Mouse (Mus musculus) kidney, postnatal 4 days (tissue): ENCODE data around the gene Ahnak.
"Not testable (repeated sequence)": the region's sequence is repeated elsewhere in the genome, so short reads cannot be mapped to it uniquely, and the experiment has no call there.

Experiments
- DNase-seq, 2 experiments: peaks; one replicate each; pipeline ENCODE4 v3.0.0; 2021; ENCODE audit warnings: mixed read lengths in 2 of 2

Ahnak gene

DNA sequence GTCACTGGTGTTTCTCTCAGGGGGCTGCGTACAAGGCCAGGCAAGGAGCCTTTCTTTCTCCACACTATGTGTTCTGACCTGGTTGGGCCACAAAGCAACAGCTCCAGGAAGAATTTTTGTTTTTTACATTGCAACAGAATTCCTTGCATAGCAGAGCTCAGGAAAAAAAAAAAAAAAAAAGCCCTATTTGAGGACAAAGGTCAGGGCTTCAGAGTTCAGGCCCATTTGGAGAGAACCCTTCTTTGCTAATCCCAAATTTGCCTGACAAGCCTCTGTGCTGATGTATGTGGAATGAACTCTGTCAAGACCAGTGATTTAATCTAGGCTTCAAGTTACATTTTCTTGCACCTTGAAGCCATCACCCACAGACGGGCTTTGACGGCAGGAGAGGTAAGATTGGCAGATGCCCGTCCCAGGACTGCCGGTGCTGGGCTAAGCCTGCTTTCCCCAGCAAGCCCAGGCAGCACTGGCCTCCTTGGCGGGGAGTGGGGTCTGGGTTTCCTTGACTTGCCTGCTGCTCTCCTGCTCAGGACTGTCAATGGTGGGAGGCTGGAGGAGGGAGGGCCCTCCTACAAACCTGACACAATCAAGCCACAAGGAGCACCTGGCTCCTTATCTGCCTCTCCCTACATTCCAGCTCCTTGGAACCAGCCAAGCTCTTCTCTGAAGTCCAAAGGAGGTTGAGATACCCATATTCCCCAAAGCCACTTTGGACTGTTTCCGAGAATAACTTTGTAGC lies 58.3 kb downstream of the Ahnak start:
- DNase-seq = peak in 1 of 2 experiments; percentile 23

DNA sequence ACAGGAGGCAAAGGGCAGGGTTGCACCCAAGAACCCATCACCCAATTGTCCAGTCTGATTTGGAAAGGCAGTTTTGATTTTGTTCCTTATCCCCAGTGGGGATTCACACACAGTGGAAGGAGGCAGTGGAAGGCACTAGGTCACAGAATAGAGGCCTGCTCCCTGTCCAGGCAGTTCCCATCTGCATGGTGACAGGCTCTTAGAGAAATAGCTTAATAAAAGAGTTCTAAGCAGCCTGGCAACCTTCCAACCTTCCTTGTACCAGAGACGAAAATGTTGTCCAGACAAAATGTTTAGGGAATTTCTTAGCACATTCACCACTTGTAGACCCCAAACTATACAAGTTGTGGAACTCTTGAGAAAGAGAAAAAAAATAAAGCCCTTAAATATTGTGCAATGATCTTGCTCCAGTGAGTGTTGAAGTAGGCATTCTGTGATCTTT lies 58.9 kb downstream of the Ahnak start:
- DNase-seq = peak in 1 of 2 experiments; percentile 14

DNA sequence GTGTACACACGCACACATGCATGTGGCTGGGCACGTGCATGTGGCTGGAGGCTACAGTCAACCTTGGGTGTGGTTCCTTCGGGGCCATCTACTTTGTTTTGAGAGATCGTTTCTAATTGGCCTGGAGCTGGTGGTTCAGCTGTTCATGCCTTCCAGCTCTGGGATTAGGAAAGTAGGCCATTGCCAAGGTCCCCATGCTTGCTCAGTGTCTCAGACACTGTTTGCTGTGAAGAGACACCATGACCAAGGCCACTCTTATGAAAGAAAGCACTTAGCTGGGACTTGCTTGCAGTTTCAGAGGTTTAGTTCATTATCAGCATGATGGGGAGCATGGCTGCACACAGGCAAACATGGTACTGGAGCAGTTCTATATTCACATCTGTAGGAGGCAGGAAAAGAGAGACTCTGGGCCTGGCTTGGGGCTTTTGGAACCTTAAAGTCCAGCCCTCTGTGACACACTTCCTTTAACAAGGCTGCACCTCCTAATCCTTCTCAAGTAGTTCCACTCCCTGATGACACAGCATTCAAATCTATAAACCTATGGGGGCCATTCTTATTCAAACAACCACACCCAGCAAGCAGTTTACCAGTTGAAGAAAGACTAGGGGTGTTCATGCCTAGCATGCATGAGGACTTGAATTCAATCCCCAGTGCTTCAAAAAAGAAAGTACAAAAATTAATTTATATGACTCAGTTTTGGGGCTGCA lies 60.0 kb downstream of the Ahnak start:
- no peak for DNase-seq

DNA sequence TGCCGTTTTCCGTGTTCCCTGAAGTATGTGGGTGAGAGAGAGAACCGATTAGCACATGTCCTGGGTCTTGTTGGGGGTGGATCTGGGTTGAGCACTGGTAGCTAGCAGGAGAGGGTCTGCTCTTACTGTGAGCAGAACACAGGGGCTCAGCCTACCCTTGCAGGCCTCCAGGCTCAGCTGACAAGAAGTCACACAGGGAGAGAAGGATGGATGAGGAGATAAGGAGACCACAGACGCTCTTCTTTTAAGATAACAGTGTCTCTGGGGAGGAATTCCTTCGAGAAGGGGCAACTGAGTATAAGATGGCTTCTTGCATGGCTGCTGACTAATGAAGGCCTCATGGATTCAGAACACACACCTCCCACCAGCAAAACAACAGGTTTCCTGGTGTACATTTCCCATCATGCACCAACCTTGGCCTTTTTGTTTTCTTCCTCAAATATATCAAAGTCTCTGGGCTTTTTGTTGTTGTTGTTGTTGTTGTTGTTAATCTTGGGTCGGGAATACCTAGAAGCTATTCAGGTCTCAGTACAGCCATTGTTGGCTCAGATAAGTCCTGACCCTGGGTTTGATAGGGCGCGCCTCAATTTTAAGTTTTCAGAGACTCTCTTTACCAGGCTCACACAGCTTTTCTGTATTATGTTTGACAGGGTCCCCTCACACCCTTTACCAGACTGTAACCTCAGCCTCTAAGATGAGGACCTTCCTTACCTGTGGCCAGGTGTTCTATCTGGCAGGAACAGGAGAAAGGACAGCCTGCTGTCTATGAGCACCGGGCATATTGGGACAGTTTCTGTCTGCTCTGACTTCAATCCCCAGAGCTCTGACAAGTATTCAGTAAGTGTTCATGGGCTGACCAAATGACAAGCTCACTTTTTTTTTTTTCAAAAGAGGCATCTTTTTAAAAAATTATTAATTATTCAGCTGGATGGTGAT lies 61.5 kb downstream of the Ahnak start:
- DNase-seq = no peak

DNA sequence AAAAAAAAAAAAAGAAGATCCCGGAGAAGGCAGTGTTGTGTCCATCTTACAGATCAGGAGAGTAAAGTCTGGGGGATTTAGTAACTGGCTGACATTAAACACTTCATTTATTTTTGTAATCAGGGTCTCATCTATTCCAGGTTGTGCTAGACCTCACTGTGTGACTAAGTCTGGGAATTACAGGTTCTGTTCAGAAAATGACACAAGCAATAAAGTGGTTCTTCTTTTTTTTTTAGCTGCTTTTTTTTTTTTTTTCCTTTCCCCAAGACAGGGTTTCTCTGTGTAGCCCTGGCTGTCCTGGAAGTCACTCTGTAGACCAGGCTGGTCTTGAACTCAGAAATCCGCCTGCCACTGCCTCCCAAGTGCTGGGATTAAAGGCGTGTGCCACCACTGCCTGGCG lies 62.9 kb downstream of the Ahnak start:
- DNase-seq = not testable (repeated sequence)

DNA sequence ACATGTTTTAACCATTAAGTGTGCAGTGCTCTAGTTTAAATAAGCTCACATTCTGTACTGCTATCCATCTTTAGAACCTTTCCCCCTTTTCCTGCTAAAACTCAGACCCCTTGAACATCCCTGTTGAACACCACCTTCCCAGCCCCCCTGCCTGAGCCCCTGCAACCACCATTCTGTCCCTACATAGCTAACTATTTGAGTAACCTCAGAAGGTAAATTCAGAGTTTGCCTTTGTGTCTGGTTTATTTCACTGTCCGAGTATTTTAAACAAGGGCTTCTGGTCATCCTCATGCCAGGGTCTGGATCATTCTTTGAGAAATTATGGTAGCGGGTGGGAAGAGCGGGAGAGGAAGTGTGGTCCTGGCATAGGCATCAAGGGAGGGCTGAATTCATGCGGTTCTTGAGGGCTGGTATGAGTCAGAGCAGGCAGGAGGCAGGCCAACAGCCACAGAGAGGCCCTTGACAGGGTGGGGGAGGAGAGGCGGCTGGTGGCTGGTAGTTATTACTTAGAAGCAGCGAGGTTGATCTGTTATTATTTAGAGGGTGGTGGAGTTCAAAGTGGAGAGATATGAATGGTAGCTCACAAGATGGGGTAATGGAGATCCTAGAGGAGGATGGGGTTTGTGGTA lies 63.8 kb downstream of the Ahnak start:
- DNase-seq = peak in 1 of 2 experiments; percentile 48

DNA sequence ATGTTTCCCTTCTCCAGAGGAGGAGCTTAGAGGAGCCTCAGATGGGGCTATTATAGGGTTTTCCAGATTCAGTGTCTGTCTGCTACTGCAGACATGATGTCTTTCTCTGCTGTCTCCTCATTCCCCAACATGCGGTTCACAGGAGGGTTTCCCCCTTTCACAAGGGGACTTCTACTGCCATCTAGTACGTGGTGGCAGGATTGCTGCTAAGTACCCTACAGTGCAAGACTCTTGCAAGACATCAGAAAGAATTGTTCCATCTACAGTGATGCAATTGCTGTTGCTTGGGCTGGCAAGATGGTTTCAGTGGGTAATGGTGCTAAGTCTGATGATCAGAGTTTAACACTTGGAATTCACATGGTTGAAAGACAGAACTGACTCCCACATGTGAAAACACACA lies 66.1 kb downstream of the Ahnak start:
- peak in 1 of 2 experiments; percentile 29 for DNase-seq

DNA sequence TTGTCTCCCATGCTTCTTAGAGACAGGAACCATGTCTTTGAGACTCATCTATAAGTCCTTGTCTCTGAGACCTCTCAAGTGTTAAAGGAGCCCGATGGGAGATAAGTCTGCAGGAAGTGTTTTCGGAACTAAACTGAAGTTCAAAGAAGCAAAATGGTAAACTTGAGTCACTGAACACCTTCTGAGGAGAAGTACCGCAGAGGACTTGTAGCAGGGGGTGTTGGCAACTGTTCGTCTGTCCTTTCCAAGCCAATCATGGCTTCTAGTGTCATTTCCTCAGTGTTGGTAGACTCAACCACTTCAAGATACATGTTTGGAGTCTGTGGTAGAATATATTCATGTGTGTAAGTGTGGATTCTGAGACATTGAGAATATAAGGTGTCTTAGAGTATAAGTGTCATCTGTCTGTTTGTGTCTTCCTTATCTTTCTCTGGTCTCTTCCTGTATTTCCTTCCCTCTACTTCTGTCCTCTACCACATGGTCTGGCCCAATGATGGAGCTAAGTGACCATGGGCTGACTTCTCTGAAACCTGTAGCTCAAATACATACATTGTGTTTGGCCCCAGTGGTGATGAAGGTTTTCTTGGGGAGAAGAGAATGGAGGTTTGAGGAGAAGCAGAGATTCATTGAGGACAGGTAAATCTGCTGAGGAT lies 66.7 kb downstream of the Ahnak start:
- no peak for DNase-seq

DNA sequence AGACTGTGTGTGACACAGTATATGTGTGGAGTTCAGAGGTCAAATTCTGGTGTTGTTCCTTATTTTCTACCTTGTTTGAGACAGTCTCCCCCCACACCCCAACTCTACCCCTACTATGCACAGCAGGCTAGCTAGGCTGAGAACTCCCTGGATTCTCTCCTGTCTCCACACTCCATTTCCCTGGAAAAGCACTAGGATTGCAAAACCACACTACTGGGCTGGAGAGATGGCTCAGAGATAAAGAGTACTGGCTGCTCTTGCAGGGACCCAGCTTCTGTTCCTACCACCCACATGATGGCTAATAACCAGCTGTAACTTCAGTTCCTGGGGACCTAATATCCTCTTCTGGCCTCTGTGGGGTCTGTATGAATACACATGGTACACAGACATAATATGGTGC lies 68.6 kb downstream of the Ahnak start:
- DNase-seq = no peak

DNA sequence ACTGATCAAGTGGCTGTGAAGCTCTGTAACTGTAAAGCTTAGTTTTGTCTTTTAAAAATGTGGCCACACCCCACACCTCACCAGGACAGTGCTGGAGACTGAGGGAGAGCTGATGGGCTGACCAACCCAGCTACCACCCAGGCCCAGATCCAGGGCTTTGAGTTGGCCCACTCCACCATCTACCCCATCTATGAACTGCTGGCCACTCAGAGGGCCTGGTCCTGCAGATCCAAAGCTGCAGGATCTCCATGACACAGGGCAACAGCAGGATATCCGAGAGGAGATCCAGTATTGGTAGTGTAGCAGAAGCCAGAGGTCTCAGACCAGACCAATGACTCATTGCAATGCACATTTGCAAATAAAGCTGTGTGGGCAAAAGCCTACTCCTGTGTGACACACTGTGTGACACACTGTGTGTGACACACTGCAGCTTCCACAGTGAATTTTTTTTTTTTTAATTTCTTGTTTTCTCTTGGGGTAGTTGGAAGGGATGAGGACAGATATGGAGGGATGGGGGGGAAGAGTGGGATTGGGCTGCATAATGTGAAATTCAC lies 69.3 kb downstream of the Ahnak start:
- DNase-seq = no peak

DNA sequence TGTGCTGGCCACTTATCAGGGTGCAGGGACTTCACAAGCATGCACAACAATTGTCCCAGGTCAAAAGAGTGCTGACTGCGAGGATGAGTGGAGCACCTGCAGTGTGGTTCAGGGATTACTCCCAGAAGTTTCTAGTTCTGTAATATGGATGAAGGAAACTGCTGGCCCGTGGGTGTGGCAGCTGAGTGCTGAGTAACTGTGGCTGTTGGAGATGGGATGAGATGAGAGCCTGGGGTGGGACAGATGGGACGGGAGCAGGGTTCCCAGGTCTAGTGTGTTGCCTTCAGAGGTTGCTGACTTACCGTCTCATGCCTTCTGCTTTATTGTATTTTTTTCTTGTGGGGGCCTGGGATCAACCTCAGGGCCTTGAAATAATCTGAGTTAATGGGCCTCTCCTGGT lies 69.9 kb downstream of the Ahnak start:
- no peak for DNase-seq

DNA sequence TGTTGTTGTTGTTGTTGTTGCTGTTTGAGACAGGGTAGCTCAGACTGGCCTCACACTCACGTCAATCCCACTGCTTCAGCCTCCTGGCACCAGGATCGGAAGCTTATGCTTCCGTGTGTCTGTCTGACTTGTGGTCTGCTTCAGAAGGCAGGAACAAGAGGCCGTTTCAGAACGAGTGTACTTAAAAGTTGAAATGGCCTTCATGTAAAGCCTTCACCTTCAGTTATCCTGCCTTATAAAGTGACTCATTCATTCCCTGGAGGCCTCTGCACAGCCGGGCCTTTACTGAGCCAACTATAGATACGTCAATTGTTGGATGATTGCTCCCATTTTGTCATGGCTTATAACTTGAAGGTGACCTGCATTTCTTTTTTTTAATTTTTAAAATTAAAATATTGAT lies 70.3 kb downstream of the Ahnak start:
- DNase-seq = no peak

DNA sequence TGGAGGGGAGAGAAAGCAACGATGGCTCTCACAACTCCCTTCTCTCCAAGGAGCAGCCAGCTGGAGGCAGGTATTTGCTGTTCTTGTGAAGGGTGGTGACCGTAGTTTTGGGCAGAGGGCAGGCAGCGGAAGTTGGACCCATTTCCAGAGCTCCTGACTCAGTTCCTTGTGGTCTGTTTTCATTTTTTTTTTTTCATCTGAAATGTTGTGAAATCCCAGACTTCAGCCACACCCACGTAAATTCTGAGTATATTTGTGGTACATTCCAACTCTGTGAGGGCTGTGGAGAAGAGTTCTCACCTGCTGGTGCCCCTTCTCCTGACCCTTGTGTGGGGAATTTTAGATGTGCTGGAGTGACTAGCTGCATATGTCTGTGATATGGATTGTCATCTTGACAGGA lies 71.0 kb downstream of the Ahnak start:
- DNase-seq = no peak

DNA sequence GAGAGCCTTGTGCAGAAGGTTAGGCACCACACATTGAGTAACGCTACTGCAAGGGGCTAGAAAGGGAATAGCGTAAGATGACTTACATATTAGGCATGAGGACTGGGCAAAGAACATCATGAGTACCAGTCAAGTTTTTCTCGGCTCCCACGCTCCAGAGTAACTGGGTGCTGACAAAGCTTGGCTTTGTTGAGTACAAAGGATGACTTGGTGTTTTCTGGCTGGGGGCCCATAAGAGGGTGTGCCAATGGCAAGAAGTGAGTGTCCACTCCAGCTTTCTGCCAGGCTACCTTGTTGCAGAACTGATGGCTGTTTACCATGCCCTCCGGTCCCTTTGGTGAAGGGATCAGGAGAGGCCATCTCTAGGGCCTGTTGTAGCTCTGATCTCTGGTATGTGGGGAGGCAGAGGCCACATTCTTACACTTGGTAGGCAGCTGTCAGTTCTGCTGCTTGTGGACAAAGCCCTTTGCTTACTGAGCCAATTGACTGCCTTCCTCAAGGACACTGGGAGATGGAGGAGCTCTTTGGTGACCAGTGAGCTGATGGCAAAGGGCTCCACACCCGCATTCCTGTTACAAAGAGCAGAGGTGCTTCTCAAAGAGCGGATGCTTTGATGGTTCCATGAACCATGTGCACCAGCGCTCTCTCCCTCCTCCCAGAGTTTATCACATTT lies 72.3 kb downstream of the Ahnak start:
- DNase-seq = no peak

DNA sequence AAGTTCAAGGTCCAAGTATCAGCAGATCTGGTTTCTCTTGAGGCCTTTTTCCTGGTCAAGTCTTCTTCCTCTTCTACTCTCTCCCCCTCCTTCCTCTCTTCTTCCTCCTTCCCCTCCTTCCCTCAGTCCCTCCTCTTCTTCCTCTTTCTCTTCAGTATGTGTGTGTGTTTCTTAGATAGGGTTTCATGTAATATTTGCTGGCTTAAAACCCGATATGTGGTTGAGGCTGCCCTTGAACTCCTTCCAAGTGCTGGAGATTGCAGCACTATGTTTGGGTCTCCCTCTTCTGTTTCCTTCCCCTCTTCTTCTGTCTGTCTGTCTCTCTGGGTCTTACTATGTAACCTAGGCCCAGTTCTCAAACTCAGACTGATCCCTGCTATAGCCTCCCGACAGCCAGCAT lies 73.7 kb downstream of the Ahnak start:
- DNase-seq = no peak

DNA sequence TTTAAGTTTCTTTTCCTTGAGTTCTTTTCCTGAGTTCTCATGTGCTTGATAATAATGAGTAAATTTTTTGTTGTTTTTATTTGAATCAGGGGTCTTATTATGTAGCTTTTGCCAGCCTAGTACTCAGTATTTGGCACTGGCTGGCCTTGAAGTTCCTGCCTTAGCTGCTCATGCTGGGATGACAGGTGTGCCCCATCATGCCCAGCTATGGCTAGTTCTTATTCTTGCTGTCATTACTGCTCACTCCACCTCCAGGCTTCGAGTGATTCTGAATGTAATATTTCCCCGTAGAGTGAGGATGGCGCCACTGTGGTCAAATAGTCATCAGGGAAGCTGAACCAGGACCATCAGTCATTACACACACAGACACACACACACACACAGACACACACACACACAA lies 74.7 kb downstream of the Ahnak start:
- DNase-seq = no peak

DNA sequence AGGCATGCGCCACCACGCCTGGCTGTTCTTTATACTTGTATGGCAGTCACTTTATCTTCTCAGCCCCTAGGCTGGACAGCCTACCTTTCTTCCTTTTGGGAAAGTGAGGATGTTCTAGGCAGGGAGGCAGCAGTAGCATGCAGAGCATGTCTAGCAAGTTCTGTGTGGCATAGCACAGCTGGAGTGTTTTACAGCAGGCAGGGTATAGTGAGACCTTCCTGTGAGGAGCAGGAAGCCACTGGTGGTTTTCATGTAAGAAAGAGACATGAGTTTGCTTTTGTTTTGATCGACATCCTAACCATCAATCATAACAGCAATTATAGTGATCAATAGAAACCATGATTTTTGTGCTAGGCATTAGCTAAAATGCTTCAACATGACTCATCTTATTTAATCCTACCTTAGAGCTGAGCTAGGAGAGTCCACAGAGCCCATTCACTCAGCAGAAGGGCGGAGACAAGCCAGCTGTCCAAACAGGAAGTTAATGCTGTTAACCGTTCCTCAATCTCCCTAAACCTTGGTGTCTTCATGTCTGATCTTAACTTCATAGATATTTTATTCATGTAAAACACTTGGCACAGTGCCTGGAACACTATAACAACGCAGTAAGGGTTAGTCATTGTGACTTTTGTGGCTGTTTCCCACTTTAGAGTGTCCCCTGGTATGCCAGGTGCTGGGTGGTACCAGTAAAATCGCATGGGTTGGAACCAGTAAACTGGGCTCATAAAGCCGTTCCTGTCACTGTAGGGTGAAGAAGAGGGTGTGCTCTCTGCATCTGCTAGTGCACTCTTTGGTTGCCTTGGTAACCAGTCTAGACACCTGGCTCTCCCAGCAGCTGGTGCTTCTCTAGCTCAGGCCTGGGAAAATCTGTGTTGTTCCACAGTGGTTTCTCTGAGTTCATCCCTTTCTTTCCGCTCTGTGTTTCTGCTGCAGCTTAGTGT lies 76.8 kb downstream of the Ahnak start:
- peak; percentile 35 to 48 for DNase-seq

DNA sequence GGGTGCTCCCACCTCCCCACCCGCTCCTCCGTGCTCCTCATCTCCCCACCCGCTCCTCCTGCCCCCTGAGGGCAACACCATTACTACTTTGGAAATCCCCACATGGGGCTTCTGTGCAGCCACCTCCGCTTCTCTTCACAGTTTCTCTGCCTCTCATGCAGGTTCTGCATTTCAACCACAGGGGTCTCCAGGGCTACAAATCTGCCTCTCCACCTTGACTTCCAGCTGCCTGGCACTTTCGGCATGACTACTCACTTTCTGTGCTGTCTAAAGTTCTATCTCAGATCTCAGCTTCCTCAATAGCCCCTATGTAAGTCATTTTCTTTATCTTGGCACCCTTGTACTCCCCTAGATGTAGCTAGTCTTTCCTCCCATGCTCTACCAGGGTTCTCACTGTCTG lies 78.2 kb downstream of the Ahnak start:
- no peak for DNase-seq

DNA sequence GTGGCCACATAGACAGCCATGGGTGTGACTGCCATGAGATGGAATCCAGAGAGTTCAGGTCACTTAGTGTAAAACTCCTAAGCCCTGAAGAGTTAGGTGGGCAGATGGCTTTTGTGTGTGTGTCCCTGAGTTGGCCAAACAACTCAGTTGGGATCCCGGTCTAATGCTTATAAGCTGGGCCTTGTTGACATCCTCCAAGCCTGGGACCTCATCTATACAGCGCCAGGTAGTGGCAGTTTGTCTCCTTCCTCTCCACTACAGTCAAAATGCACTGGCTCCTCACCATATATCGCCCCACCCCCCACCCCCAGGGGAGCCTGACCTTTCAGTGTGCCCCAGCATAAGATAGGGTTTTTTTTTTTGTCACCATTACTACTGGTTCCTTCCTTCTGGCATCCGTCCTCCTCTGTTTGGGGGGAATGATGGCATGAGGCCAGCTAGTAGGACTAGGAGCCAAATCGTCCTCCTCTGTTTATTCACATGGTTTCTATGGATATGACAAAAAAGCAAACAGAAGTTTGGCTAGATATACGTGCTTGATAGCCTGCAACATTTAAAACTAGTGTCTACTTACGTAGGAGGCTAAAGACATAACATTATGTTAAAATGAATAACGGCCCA lies 80.7 kb downstream of the Ahnak start:
- DNase-seq = peak; percentile 64 to 65

DNA sequence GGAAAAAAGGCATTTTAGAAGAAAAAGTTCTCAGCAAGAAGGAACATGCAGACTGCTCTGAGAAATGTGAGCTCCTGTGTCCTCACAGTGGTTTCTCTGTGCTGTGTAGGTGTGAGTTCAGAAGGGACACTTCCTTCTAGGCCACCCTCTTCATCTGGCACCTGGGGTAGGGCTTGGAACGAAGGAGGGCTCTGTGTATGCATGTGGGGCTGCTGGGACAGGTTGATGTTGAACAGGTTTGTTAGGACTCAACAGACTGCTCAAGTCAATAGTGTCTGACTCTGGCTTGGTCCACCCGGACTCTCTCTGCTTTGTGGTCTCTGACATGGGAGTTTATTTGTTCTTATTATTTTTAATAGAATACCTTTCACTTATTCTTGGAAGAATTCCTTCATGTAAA lies 81.2 kb downstream of the Ahnak start:
- DNase-seq = no peak
